Mouse (Mus musculus) heart, postnatal 10 days (tissue): Measurements from ENCODE around the gene Ephb2. TPM values are rescaled to one million over a fixed set of nuclear protein-coding genes. Genes with fewer than 3 reads are reported as not detected.
A peak's percentile ranks its signal among the peaks of the same experiment; 100 is the strongest.

Experiments
- DNase-seq, 2 experiments: peaks; one replicate each; pipeline ENCODE4 v3.0.0; 2021
- intact Hi-C: fragments of 180-260 bp; cut with DNase I; formaldehyde crosslinking; loops from one replicate; pipeline ENCODE4 v1.15.1; 2025
- total RNA-seq, 2 experiments: library from RNA; stranded (reverse); gene quantifications; 2 replicates each; pipeline ENCODE4 v1.2.3; 2021

Ephb2 gene
- 1 to 10 TPM; 1.3 to 1.4 TPM for total RNA-seq

DNA sequence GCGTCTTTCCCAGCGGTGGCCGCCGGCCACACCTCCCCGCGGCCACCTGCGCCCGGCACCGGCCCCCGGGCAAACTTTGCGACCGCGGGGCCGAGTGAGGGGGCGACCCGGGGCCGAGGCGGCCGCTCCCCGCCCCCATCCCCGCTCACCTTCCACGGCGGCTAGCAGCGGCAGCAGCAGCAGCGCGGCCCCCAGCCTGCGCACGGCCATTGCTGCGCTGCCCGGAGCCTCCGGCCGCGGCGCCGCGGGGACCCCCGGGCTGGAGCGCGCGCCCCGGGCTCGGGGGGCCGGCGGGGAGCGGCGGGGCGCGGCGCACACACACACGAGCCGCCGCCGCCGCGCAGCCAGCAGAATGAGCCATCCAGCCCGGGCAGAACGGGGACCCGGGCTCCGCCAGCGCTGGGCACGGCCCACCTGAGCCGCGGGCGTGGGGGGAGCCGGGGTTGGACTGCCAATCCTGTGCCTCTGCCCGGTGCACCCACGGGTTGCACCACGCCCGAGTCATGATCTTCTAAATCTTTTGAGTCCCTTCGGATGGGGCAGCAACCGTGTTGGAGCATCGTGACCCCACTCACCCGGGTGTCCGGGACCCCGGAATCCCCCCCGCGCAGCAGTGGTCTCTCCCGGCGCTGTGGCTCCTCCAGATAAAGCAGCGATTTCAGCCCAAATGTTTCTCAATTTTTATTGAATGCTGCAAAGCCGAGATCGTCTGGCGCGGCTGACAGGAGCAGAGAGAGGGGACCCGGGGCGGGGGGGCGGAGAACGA lies at the start of gene Ephb2:
Gene Ephb2 (minus strand): TSS at position 368 of the 766 bp plus-strand sequence.
- DNase-seq: peak; percentile 66 to 68
- intact Hi-C loops: no loop called here

DNA sequence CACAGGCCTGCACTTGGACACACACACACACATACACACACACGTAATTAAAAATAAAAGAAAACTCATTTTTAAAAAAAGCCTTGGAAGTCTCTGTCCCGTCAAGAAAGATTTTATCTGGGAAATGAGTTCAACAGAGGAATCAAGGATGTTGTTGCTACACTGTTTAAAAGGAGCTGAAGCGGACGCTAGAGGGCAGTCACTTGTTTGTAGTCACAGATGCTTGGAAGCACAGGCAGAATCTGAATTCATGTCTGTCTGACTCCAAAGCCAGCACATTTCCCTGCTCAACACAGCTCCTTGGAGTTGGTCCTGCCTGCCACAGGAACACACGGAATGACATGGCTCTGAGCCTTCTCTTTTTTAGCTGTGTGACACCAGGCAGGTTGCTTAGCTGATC lies 42.8 kb upstream of the Ephb2 start:
- intact Hi-C loops: no loop called here
- DNase-seq: no peak

DNA sequence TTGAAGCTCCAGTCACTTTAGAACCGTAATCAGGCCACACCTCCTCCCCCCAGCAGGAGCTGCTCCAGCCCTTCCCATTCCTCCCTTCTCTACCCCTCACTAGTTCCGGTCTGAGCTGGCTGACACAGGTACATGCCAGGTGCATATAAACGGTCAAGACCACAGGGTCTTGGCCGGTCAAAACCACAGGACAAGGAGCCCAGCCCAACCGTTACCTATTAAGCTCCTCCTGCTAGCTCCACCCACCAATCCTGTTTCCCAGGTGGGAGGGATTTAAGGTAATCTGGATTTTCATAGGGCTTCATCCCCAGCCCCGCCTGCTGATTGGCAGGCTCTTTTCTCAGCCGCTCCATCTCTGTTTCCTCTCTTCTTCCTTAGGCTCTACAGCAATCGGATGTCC lies 42.4 kb upstream of the Ephb2 start:
- no peak for DNase-seq
- intact Hi-C loops: no loop called here

DNA sequence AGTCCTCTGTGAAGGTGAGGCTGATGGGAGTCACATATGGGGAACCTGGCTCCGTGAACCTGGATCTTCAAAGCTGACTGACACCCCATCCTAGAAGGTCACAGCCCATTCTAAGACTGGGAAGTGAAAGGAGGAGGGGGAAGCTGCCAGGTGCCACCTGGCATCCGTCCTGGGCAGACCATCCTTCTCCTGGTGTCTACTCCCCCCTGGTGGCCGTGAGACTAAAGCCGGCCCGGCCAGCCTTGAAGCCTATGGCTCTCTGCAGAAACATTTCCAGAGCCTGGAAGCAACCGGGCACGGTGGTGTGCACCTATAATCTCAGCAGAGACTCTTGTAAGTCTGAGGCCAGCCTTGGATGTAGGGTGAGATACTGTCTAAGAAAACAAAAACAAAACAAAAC lies 41.2 kb upstream of the Ephb2 start:
- peak; percentile 26 to 63 for DNase-seq
- intact Hi-C loops: no loop called here

DNA sequence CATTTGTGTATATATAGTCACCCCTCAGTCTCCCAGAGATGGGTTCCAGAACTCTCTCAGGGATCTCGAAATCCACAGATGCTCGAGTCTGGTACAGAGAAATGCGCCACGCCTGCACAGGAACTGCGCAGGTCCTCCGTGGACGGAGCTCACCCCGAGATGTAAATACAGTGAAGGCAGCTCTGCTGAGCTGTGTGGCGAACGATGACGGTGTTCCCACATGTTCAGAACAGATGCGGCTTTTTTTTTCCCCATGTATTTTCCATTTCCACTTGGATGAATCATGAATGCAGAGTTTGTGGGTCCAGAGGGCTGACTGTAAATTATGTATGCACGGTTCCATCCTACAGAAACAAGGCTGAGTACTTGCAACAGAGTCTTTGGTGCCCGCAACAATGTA lies 39.2 kb upstream of the Ephb2 start:
- intact Hi-C loops: no loop called here
- DNase-seq: no peak

DNA sequence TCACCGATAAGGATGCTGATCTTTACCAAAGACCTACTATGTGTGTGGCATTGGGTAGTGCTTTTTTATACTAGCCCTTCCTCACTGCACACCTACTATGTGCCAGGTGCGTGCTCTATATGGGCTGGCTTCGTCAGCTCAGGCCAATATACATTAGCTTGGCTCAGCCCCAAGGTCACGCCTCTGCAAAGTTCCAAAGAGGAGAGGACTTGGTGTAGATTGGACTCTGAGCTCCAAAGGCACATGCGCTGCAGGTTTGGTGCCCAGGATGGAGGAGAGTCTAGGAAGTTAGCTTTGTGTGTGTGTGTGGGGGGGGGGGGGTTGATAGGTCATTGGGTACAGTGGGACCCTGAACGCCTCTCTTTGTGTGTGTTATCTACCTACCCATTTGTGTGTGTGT lies 32.6 kb upstream of the Ephb2 start:
- intact Hi-C loops: no loop called here
- DNase-seq: no peak

DNA sequence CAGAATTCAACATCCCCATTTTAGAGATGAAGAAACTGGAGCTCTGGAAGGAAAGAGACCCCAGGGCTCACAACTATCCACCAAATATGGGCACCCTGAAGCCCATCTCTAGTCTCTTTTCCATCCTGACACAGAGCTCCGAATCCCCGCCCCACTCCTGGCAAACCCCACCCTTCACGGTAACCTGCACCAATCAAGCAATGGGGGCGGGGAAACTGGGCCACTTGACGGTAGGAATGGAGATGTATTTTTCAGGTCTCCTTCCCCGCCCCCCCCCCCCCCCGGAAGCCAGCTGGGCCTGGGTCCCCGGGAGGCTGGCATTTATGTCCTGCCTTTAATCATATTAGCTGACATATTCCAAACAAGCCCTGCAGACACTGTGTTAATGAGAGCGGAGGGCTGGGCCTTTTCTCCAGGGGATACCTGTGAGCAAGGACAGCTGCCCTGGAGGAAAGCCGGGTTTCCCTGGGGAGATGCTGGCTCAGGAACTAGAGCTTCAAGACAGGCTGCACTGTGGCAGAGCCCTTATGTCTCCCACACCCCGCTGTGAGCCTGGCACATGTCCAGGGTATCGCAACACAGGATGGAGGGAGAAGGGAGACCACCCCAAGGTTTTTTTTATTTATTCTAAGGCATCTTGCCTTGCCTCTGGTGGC lies 32.0 kb upstream of the Ephb2 start:
- no peak for DNase-seq
- intact Hi-C loops: no loop called here

DNA sequence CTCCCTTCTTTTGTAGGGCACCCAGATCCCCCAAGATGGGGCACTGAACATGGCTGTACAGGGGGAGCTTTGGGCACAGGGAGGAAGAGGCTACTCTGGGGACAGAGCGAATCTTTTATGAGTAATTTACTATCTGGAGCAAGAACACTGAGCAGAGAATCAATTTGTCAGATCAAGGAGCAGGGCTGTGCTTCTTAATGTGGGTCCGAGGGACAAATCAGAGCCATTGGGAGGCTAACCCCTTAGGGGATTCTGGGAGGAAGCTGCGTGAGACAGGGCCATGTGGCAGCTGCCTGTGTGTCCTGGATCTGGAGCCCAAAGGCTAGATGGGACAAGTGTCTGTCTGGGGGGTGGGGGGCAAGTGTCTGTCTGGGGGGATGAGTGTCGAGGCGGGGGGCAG lies 29.7 kb upstream of the Ephb2 start:
- intact Hi-C loops: no loop called here
- no peak for DNase-seq

DNA sequence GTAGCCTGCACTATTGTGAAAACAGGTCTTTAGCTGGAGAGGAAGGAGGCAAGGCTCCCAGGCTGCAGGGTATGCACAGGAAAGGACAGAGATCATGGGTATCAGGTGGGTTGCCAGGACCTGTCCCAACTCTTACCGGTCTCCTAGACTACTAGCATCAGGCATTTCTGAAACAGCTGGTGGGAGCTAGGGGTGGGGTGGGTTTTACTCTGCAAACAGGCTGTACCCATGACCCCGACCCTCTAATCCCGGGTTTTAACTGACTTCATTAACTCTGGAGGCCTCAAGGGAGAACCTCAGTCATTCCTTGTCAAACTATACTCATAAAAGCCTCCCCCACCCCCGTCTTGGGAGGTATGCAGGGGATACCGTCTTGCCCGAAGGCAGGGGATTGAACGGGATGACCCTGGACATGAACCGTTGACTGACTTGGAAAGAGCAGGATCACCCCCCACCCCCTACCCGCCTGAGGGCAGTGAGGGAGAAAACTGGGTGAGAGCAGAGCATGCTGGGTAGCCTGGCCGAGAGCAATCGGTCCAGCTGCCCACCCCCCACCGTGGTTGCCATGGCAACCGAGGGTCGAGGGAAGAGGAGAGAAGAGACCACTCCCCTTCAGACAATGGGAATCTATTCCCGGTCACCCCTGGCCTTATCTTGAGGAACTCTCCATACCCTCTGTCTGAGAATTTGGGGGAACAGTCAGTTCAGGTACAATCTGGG lies 29.1 kb upstream of the Ephb2 start:
- intact Hi-C loops: no loop called here
- DNase-seq: no peak

DNA sequence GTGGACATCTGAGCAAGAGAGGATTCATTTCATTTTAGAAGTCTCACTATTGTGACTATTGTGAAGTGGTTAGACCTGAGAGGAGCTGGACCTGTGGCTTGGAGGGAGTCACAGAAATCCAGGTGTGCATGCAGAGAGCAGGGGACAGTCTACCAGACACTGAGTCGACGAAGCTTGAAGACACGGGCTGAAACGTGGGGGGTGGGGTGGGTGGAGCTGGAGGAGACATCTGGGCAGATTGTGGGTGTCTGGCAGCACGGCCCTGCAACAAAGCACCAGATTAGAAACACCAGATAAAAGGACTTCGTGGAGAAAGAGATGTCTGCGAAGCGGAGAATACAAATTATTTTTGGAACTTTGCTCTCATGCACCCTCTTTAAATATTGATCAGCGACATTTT lies 27.7 kb upstream of the Ephb2 start:
- DNase-seq: no peak

DNA sequence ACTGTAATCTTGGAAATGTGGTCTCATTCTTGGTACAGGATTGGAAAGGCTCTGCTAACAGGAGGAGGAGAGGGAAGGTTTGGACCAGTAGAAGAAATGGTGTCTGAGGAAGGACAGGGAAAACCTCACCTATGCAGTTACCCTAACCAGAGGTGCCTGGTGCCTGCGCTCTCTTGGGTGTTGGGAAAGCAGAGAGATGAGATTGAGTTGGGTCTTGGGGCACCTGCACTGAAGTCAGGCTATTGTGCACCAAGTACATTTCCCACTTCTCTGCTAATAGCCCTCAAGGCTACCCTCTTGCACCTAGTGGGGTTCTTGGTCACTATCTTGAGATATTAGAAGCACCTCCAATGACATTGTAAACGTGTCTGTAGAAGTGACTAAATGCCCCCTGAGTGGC lies 26.6 kb upstream of the Ephb2 start:
- no peak for DNase-seq
- intact Hi-C loops: no loop called here

More for the DNA sequence above, 27.7 kb upstream of the Ephb2 start:
- intact Hi-C loops: no loop called here

DNA sequence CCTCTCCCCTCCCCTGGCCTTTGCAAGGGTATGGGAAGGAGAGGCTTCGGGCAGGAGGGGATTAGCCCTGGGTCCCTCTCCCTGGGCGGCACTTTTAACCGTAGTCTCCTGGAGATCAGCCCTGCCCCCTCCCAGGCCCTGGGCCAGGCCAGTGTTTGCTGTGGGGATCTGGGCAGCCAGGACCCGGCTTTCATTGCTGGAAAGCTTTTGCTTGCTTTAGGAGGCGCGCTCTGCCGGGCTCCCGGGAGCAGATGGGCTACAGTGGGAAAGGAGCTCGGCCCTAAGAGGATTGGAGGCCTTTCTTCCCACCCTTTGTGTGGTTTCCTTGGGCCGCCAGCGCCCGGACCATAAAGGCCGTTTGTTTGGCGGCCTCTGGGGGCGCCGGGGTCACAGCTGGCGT lies 26.0 kb upstream of the Ephb2 start:
- no peak for DNase-seq
- intact Hi-C loops: no loop called here

DNA sequence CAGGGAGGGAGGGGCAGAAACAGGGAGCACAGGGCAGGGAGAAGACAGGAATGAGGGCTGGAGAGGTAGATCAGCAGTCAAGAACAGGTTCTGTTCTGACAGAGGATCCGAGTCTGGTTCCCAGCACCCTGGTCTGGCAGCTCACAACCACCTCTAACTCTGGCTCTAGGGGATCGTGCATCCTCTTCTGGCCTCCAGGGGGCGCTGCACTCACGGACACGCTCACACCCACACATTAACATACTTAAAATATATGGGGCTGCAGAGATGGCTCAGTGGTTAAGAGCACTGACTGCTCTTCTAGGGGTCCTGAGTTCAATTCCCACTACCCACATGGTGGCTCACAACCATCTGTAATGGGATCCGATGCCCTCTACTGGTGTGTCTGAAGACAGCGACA lies 24.2 kb upstream of the Ephb2 start:
- intact Hi-C loops: no loop called here
- no peak for DNase-seq

DNA sequence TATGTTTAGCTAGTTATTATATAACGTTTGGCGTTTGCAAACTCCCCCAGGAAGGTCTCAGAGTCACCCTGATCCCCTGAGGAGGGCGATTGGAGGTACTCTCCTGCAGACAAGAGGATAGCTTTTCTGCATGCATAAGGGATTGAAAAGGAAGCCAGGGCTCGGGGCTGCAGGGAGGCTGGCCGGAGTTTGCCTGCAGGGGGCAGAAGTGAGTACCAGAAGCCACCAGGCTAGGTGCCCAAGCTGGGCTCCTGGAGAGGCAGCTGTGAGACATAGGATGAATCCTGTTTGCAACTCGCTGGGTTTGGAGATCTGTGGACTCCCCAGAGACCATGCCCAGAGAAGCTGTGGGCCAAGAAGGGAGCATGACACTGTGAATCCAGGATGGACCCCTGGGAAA lies 19.3 kb upstream of the Ephb2 start:
- DNase-seq: no peak
- intact Hi-C loops: no loop called here

DNA sequence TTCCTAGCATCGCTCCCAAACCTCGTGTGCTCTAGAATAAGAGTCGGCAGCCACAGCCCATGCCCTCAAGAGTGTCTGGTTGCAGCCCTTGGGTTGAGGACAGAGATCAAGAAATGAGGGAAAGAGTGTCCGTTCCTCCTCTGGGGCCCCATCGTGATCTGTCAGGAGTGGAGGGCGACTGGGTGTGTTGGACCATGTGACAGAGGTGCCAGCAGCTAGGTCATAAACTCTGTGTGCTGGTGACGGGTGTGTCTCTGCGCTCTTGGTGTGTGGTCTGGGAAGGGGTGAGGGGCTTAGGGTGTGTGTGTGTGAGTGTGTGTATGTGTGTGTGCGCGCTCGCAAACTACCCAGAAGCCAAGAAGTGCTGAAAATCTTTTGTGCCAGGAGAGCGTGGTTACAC lies 17.2 kb upstream of the Ephb2 start:
- no peak for DNase-seq
- intact Hi-C loops: no loop called here

DNA sequence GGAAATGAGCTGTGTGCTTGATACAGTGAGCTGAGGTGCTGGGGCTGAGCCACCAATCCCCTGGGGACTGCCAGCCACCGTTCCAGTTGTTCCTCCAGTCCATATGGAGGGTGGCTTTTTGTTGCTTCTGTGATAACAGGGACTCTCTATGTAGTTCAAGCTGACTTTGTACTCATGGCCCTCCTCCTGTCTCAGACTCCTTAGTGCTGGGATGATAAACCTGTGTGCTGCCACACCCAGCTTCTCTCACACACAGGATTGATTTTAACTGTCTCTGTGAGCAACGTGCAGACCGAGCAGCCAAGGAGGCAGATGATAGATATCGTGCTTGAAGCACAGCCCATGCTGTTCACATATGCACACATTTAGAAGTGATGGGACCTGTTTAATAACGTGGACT lies 16.3 kb upstream of the Ephb2 start:
- intact Hi-C loops: no loop called here
- no peak for DNase-seq

DNA sequence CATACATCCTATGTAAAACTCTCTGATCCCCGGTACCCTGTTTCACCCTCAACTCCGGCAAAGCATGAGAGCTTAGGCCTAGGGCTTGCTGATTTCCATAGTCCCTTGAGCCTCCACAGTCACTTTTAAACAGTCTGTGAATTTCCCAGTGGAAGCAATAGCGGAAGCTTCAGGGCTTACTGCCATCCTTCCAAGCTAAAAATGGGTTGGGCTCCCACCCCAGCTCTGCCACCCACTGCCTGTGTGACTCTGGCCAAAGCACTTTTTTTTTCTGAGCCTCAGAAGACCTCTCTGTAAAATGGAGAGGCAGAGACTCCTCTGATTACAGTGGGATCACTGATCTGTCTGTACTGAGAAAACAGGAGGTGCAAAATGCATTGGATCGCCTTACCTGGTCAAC lies 12.8 kb upstream of the Ephb2 start:
- intact Hi-C loops: no loop called here
- DNase-seq: no peak

DNA sequence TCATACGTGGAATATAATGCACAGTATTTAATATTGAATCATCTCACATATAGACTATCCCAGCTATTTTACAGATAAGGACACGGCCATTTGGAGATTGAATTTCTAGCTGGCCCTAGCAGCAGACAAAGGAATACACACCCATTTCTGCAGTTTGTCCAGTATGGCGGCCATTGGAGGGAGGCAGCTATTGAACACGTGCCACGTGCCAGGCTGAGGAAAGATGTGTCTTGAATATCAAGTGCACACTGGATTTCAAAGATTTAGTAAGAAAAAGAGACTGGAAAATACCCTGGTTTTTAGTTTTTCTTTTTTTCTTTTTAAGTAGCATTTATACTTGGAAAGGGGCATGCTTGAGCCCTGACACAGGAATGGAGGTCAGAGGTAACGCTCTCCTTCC lies 11.4 kb upstream of the Ephb2 start:
- intact Hi-C loops: no loop called here
- no peak for DNase-seq

DNA sequence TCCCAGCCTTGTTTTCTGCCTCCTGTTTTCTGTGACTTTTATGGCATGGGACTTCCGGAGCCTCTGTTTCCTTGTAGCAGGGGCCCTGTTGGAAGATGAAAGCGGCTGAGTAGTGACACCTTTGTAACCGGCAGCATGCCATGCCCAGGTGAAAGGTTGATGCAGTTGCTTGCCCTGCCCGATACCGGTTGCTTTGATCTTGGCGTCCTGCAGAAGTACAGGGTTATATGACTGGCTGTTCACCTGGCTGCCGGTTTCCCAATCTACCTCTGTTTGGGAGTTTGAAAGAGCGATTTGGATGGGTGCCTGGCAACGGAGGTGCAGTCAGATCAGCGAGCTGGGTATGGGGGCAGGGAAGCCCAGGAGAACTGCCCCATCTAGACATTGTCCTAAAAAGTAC lies 7.0 kb upstream of the Ephb2 start:
- DNase-seq: no peak
- intact Hi-C loops: no loop called here

DNA sequence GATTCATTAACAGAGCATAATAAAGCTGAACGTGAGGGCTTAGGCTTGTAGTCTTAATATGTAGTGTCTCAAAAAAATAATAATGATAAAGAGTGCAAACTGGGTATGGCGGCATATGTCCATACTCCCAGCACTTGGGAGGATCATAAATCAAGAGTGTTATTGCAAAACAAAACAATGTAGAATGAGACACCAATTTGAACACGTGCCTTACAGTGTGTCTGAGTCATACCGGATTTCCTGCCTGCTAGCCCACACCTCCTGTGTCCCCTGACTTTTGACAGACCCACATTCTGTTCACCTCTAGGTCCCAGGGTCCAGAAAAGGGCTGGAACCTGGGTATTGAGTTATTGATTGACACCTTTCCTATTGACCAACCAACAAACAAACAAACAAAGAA lies 6.2 kb upstream of the Ephb2 start:
- intact Hi-C loops: no loop called here
- no peak for DNase-seq

DNA sequence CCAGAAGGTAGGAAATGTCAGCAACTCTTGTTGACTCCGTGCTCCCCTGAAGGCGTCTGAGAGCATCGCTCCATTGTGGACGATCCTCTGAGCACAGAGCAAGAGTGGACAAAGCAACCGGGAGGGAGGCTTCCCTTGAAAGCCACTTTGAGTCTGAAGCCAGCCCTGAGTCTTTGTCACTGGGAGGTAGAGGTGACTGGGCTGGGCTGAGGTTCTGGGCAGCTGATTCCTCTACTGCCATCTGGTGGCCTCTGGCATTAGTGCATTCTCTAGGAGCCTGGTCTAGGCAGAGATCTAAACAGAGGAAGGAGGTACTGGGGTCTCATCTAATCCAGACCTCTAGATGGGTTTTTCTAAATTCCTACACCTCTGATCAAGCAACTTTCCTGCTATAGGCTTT lies 5.3 kb upstream of the Ephb2 start:
- intact Hi-C loops: loop anchor here (1.0 kb wide), 2 partner anchors 145 to 163 kb away; no protein-coding TSS in a partner anchor
- DNase-seq: peak; percentile 84 to 91

DNA sequence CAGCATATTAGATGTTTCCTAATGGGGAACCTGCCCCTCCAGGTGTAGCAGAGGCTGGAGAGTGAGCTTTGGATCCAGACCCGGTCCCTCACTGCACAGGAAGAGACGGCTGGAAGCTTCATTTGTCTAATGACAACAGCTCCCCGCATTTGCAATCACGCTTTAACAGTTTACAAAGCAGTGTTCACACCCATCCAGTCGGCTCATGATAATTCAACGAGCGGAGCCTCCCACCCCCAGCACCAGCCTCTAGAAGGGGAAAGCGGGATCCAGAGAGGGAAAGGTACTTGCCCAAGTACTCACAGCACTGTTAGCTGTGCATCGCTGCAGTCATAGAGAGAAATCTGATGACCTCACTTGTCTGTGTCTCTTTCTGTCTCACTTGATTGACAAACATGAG lies 2.7 kb upstream of the Ephb2 start:
- intact Hi-C loops: no loop called here
- DNase-seq: no peak
